Mouse (Mus musculus) induced T-regulatory cell, adult 2 months (primary cell): ENCODE data around the gene Magi3.
A peak's percentile ranks its signal among the peaks of the same experiment; 100 is the strongest.

Source experiments
- DNase-seq: peaks from one replicate; pipeline ENCODE4 v3.0.0-alpha.2; 2012; ENCODE audit warnings: low read depth

Magi3 gene

DNA sequence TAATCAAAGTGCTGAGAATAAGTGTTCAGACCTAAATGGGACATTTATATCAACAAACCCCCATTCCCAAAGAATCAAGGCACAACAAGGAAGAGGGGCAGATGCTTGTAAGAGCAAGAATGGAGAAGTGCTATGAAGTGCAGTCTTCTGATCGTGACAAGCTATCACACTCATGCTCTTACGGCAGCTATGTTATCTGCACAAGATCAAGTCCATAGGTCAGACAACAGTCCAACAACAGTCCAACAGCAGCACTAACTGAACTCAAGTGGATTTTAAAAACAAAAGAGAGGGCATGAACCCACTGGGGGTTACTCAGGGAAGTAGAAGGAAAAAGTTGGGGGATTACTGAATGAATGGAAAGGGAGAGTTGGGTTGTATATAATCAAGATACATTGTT, 30.4 kb downstream of the Magi3 start:
- no peak for DNase-seq

- no peak for DNase-seq
These were observed 30.9 kb downstream of the Magi3 start for GRCm38 (mm10) chr3:104189234-104189633.

GRCm38 (mm10) chr3:104184270-104184669, 35.9 kb downstream of the Magi3 start:
- peak; percentile 20 for DNase-seq

- no peak for DNase-seq
These were observed 36.5 kb downstream of the Magi3 start for GRCm38 (mm10) chr3:104183656-104184055.

DNA sequence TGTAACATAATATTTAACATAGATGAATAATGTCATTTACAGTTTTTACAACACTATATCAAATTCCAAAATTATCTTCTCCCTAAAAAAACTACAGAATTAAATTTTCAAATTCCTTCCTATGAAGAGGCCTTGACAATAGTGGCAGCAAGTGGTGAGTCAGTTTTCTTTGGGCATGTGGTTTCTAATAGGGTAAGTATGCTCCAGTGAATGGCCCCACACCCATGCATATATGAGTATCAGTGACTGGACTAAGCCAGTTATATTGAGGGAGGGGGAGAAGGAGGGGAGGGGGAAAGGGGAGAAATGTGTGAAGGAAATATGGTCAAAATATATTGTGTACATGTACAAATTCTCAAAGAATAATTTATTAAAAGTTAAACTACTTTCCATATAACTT, 37.5 kb downstream of the Magi3 start:
- no peak for DNase-seq

GRCm38 (mm10) chr3:104161347-104161746, 58.8 kb downstream of the Magi3 start:
- no peak for DNase-seq

DNA sequence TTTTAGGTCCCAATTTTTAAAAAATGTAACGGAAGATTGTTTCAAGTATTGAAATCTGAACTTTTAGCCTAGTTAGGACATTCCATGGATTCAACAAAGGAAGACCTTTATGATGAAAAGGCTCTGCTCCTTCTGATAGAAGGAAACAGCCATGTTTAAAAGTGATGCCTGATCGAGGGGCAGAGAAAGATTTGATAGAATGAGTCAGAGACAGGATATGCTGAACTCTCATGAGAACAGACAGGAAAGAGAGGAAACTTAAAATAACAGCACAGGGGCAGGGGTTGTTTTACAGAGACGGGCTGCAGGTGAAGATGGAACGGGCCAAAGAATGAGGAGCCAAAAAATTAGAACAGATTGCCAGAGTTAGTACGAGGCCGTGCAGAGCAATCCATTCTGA, 59.6 kb downstream of the Magi3 start:
- DNase-seq: no peak

GRCm38 (mm10) chr3:104150146-104150545, 70.0 kb downstream of the Magi3 start:
- no peak for DNase-seq

GRCm38 (mm10) chr3:104142376-104142775, 77.8 kb downstream of the Magi3 start:
- DNase-seq: no peak

DNA sequence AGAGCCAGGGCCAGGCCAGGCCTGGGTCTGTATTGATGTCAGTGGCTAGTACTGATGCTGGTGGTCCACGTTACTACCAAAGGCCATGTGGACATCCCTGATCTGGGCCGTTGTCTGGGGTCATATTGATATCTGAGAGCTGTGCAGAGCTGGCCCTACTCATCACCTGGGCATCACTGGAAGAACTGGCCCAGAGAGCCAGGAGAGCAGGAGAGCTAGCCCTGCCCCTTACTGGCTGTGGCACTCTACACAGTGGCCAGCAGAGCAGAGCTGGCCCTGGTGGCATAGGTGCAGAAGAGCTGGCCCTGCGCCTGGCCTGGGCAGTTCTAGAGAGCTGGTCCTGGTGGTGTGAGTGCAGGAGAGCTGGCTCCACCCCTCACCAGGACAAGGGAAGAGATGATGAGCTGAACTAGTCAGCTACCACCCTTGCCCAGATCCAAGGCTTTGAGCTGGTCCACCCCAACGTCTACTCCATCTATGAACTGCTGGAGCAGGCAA, 81.2 kb downstream of the Magi3 start:
- no peak for DNase-seq

DNA sequence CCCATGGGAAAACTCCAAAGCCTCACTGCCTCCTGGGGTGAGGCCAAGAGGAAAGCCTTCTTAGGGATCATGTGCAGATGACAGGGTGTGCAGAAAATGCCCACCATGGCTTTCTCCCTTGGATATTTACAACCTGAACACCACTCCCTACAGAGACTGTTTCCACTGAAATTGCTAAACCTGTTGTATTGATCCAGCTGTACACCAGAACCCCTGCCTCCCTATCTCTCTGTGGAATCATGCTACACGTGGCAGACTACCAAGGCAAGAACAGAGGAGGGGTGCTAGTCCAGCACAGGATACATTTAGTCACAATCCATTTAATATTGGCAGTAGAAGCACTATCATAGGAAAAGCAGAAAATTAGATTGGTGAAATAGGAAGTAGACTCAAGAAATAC, 94.5 kb downstream of the Magi3 start:
- no peak for DNase-seq

DNA sequence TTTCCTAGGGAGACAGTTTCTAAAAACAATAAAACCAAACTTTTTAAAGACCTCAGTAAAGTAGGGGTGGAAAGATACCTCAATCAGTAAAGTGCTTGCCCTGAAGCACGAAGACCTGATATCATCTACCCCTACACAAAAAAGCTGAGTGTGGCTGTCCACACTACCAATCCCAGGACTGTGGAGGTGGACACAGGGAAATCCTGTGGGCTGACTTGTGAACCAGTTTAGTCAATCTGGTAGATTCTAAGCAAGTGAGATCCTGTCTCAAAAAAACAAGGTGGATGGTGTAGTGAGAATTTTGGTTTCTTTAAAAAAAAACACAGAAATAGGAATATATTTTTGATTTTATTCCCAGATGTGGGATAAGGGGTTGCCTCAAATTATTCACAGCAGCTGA, 96.3 kb downstream of the Magi3 start:
- DNase-seq: no peak

DNA sequence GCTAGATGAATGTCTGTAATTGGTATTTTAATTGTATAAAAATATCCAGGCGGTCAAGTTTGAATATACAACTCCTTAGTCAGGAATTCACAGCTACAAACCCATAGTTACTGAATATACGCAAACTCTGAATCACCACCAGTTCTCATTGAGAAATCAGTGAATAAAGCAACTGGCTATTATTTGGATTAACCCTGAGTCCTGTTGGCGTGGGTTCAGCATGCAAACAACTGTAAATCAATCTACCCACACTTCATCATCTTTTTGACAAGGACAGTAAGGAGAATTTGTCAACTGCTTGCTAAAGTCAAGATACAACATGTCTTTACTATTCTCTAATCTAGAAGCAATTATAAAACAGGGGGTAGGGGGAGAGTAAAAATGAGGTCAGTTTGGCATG, 110.7 kb downstream of the Magi3 start:
- DNase-seq: no peak

- DNase-seq: peak; percentile 68
These were observed 115.2 kb downstream of the Magi3 start for GRCm38 (mm10) chr3:104104942-104105341.

DNA sequence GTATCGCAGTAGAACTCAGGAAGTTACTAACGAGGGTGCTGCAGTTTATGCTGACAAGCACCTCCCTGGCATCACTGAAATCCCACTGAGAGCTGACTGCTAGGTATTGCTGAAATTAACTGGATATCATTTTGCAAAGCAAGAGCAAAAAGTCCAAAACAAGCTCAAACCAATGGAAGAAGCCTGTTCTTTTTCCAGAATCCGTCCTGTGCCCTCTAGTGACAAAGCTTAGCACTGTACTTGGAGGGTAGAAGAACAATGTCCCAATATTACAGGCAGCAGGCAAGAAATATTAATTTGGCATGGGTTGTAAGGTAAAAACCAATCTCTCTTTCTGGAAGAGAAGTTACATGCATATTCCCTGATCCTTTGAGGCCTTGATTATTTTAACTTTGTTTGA, 118.5 kb downstream of the Magi3 start:
- DNase-seq: no peak

GRCm38 (mm10) chr3:104101249-104101648, 118.9 kb downstream of the Magi3 start:
- no peak for DNase-seq

GRCm38 (mm10) chr3:104095936-104096335, 124.2 kb downstream of the Magi3 start:
- no peak for DNase-seq

DNA sequence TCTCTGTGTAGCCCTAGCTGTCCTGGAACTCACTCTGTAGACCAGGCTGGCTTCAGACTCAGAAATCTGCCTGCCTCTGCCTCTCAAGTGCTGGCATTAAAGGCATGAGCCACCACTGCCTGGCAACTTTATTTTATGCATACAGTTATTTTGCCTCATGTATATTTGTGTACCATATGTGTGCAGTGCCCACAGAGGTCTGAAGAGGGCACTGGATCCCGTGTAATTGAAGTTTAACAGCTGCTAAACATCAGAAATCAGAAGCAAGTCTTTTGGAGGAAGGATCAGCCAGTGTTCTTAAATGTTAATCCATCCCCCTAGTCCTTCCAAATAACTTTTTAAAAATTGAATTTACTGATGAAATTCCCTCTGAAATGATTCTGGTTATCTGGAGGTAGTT, 125.5 kb downstream of the Magi3 start:
- peak; percentile 20 for DNase-seq

- DNase-seq: peak; percentile 41
These were observed 127.4 kb downstream of the Magi3 start for GRCm38 (mm10) chr3:104092759-104093158.

GRCm38 (mm10) chr3:104082031-104082430, 138.1 kb downstream of the Magi3 start:
- DNase-seq: no peak

- peak; percentile 35 for DNase-seq
These were observed 141.4 kb downstream of the Magi3 start for GRCm38 (mm10) chr3:104078725-104079124.

DNA sequence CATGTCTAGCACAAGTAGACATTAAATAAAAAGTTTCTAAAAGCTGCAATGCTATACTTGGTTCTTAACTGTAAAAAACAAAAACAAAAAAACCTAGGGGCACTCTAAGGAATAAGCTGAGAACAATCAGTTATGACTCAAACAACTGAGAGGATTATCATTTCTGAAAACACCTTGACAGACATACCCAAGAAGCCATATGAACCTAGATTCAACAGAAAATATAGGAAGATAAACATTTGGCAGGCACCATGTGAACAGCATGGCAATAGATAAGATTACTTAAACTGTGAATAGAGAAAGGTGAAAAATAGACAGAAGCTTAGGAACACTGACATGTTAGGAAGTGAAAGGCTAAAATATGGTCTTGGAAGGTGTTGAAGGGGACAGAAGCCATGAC, 150.8 kb downstream of the Magi3 start:
- no peak for DNase-seq

DNA sequence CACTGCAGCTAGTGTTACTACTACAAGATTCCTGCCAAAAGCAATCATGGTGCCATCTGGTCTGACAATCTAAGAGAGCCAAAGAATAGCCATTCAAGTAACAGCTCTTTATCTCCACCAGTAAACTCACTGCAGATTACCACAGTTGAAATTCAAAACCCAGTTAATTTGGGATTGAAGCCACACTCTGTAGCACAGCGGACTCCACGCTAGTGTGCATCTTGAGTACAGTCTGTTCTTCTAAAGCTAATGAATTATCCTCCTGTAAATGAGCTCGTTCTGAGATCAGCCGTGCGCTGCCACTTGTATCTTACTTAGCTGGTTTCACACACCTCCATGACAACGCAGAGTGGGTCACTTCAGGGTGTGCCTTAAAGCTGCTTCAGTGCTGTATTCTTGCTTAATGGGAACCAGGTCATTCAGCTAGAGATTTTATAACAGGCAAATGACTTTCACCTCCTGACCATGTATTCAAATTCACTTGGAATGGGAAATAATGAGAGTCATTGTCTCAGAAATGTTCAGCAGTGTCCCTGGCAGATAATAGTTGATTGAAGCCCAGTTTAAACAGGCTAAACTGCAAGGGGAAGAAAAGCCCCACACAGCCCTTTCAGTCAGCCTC, 161.1 kb downstream of the Magi3 start:
- no peak for DNase-seq

GRCm38 (mm10) chr3:104032747-104033146, 187.4 kb downstream of the Magi3 start:
- DNase-seq: no peak
